Mouse (Mus musculus) thymus, adult 2 months (tissue): ENCODE results near the gene Lgr4. TPM values are rescaled to one million over a fixed set of nuclear protein-coding genes. Genes with fewer than 3 reads are reported as not detected.

Experiments
- DNase-seq: peaks from one replicate; pipeline ENCODE4 v3.0.0; 2021
- H3K27ac ChIP-seq: fragments of 200-500 bp; 2 replicates; pipeline ENCODE4 v1.5.1; 2012; ENCODE audit warnings: low read length, control low read depth; ENCODE audit not compliant: control insufficient read depth, insufficient read depth
- H3K27me3 ChIP-seq: fragments of 200-500 bp; 2 replicates; pipeline ENCODE4 v1.6.1; 2012; ENCODE audit warnings: mild to moderate bottlenecking, low read length, moderate library complexity, mixed read lengths; ENCODE audit not compliant: control insufficient read depth, insufficient read depth
- H3K36me3 ChIP-seq: fragments of 200-500 bp; 2 replicates; pipeline ENCODE4 v1.6.1; 2012; ENCODE audit warnings: mild to moderate bottlenecking, low read length, moderate library complexity; ENCODE audit not compliant: control insufficient read depth, insufficient read depth
- H3K4me1 ChIP-seq: fragments of 200-500 bp; replicated peaks from 2 replicates; pipeline ENCODE4 v1.6.1; 2012; ENCODE audit warnings: low read length; ENCODE audit not compliant: control insufficient read depth, insufficient read depth
- H3K4me3 ChIP-seq: fragments of 200-500 bp; 2 replicates; pipeline ENCODE4 v1.5.1; 2012; ENCODE audit warnings: mild to moderate bottlenecking, low read length, control low read depth, moderate library complexity; ENCODE audit not compliant: control insufficient read depth, insufficient read depth
- CTCF ChIP-seq: fragments of 200-500 bp; IDR thresholded peaks from 2 replicates; pipeline ENCODE4 v1.5.1; 2012; ENCODE audit warnings: mild to moderate bottlenecking, control low read depth, low read length, moderate library complexity, borderline replicate concordance; ENCODE audit not compliant: control insufficient read depth, poor library complexity, insufficient read depth; ENCODE audit errors: extremely low read depth
- POLR2A ChIP-seq: fragments of 200-500 bp; IDR thresholded peaks from 2 replicates; pipeline ENCODE4 v1.6.1; 2012; ENCODE audit warnings: mild to moderate bottlenecking, low read length, control low read depth, moderate library complexity; ENCODE audit not compliant: control insufficient read depth, poor library complexity, insufficient read depth; ENCODE audit errors: extremely low read depth
- WGBS: fragments of 180-500 bp; shearing (Covaris S2); methylation state at CpG from one replicate; pipeline ENCODE4 v1.1.7; 2018; 5-methylcytosine and 5-hydroxymethylcytosine counted together
- polyA plus RNA-seq: library from polyadenylated mRNA; depleted of rRNA; stranded (reverse); fragments of >200 nt; gene quantifications from 2 replicates; pipeline ENCODE4 v1.2.3, GENCODE M21; 2012

Gene Lgr4
- polyA plus RNA-seq, 1 experiment = 7.2 TPM

- Histone ChIP-seq H3K27me3 (no peaks in the 10 kb centered on the region), H3K36me3 (no peaks in the 10 kb centered on the region), H3K4me1 (no peaks in the 10 kb centered on the region), H3K4me3 (no peak overlapping the region), H3K27ac (no peak overlapping the region)
- 21% methylated on average over 13 of the region's 13 CpGs for WGBS
- DNase-seq = no peak
- TF ChIP-seq CTCF (no peak), POLR2A (no peak)
Observed at GRCm38 (mm10) chr2:109931978-109932780, 14.7 kb downstream of the Lgr4 start.

- no peak for TF ChIP-seq POLR2A
- no peak for TF ChIP-seq CTCF
- Histone ChIP-seq H3K27ac (no peak overlapping the region), H3K4me1 (no peaks in the 10 kb centered on the region), H3K4me3 (no peak overlapping the region), H3K27me3 (no peaks in the 10 kb centered on the region), H3K36me3 (no peaks in the 10 kb centered on the region)
- WGBS = 95% methylated on average over 3 of the region's 3 CpGs
- no peak for DNase-seq
Observed at GRCm38 (mm10) chr2:109933151-109933550, 15.7 kb downstream of the Lgr4 start.

GRCm38 (mm10) chr2:109934086-109934485 is 16.6 kb downstream of the Lgr4 start:
- TF ChIP-seq CTCF (no peak), POLR2A (no peak)
- H3K27ac ChIP-seq = no peak overlapping the region
- H3K36me3 ChIP-seq = no peaks in the 10 kb centered on the region

GRCm38 (mm10) chr2:109935194-109935593 is 17.7 kb downstream of the Lgr4 start:
- H3K4me3 ChIP-seq = no peak overlapping the region
- no peak for DNase-seq
- WGBS = 92% methylated on average over 3 of the region's 3 CpGs
- no peak for TF ChIP-seq POLR2A
- TF ChIP-seq CTCF = no peak
- no peaks in the 10 kb centered on the region for H3K36me3 ChIP-seq
- H3K27ac ChIP-seq = no peak overlapping the region
- H3K4me1 ChIP-seq = no peaks in the 10 kb centered on the region
- no peaks in the 10 kb centered on the region for H3K27me3 ChIP-seq

More at GRCm38 (mm10) chr2:109934086-109934485, 16.6 kb downstream of the Lgr4 start:
- Histone ChIP-seq H3K27me3 (no peaks in the 10 kb centered on the region), H3K4me1 (no peaks in the 10 kb centered on the region), H3K4me3 (no peak overlapping the region)
- DNase-seq = no peak
- WGBS = 78% methylated on average over 4 of the region's 4 CpGs

GRCm38 (mm10) chr2:109935754-109936409 is 18.4 kb downstream of the Lgr4 start:
- Histone ChIP-seq H3K4me3 (no peak overlapping the region), H3K27ac (no peak overlapping the region), H3K4me1 (no peaks in the 10 kb centered on the region), H3K27me3 (no peaks in the 10 kb centered on the region), H3K36me3 (no peaks in the 10 kb centered on the region)
- TF ChIP-seq POLR2A (no peak), CTCF (no peak)
- 87% methylated on average over 11 of the region's 11 CpGs for WGBS
- DNase-seq = no peak

GRCm38 (mm10) chr2:109936410-109936755 is 18.9 kb downstream of the Lgr4 start:
- no peaks in the 10 kb centered on the region for H3K27me3 ChIP-seq
- DNase-seq = no peak
- H3K27ac ChIP-seq = no peak overlapping the region
- TF ChIP-seq CTCF = no peak
- TF ChIP-seq POLR2A = no peak
- H3K4me3 ChIP-seq = no peak overlapping the region
- H3K36me3 ChIP-seq = no peaks in the 10 kb centered on the region
- H3K4me1 ChIP-seq = no peaks in the 10 kb centered on the region
- WGBS = 79% methylated on average over 2 of the region's 2 CpGs
